Mouse (Mus musculus) regulatory T cell (primary cell): ENCODE results near the gene Slc47a2.

Experiments
- in situ Hi-C: fragments of 300-600 bp; cut with MboI, MseI; formaldehyde crosslinking; loops from one replicate; pipeline ENCODE4 v1.15.1; 2025; ENCODE audit warnings: high pct_unique_total_duplicates

Gene Slc47a2

GRCm38 (mm10) chr11:61284323-61284722 lies 58.3 kb downstream of the Slc47a2 start:
- in situ Hi-C loops, result no loop called here

GRCm38 (mm10) chr11:61283414-61284049 lies 59.1 kb downstream of the Slc47a2 start:
- in situ Hi-C loops, result no loop called here

- in situ Hi-C loops, result no loop called here
These were observed 64.1 kb downstream of the Slc47a2 start for GRCm38 (mm10) chr11:61278445-61279077.

- in situ Hi-C loops, result no loop called here
These were observed 64.7 kb downstream of the Slc47a2 start for GRCm38 (mm10) chr11:61277937-61278336.

- in situ Hi-C loops, result no loop called here
These were observed 66.2 kb downstream of the Slc47a2 start for GRCm38 (mm10) chr11:61276482-61276881.

- in situ Hi-C loops, result no loop called here
These were observed 67.6 kb downstream of the Slc47a2 start for GRCm38 (mm10) chr11:61275106-61275505.

- in situ Hi-C loops, result no loop called here
These were observed 68.2 kb downstream of the Slc47a2 start for GRCm38 (mm10) chr11:61274421-61274820.

GRCm38 (mm10) chr11:61273928-61274327 lies 68.7 kb downstream of the Slc47a2 start:
- in situ Hi-C loops, result no loop called here

- in situ Hi-C loops, result no loop called here
These were observed 71.0 kb downstream of the Slc47a2 start for GRCm38 (mm10) chr11:61271612-61272011.

- in situ Hi-C loops, result no loop called here
These were observed 72.3 kb downstream of the Slc47a2 start for GRCm38 (mm10) chr11:61270406-61270805.

- in situ Hi-C loops, result no loop called here
These were observed 73.9 kb downstream of the Slc47a2 start for GRCm38 (mm10) chr11:61268626-61269349.

- in situ Hi-C loops, result no loop called here
These were observed 75.8 kb downstream of the Slc47a2 start, which contains the start of gene Aldh3a2 for GRCm38 (mm10) chr11:61266551-61267533. Aldh3a2 (minus strand) TSS chr11:61267464.

GRCm38 (mm10) chr11:61263841-61264240 lies 78.8 kb downstream of the Slc47a2 start:
- in situ Hi-C loops, result no loop called here

- in situ Hi-C loops, result no loop called here
These were observed 80.1 kb downstream of the Slc47a2 start for GRCm38 (mm10) chr11:61262516-61262915.

GRCm38 (mm10) chr11:61259106-61259505 lies 83.6 kb downstream of the Slc47a2 start:
- in situ Hi-C loops, result loop anchor here (10.0 kb wide), 1 partner anchor 1106 kb away; no protein-coding TSS in a partner anchor

- in situ Hi-C loops, result loop anchor here (10.0 kb wide), 1 partner anchor 1112 kb away; no protein-coding TSS in a partner anchor
These were observed 89.9 kb downstream of the Slc47a2 start for GRCm38 (mm10) chr11:61252807-61253206.

- in situ Hi-C loops, result loop anchor here (10.0 kb wide), 1 partner anchor 1113 kb away; no protein-coding TSS in a partner anchor
These were observed 90.9 kb downstream of the Slc47a2 start for GRCm38 (mm10) chr11:61251741-61252140.
